Mouse (Mus musculus) c-Kit-negative CD71-positive TER-119-positive erythroid progenitor cells, embryonic 14.5 days (primary cell): ENCODE measurements around the gene Olfr287.

ENCODE experiments used
- DNase-seq: peaks from one replicate; pipeline ENCODE4 v3.0.0-alpha.2; 2013; ENCODE audit warnings: low read depth, low spot score

The Olfr287 gene

DNA sequence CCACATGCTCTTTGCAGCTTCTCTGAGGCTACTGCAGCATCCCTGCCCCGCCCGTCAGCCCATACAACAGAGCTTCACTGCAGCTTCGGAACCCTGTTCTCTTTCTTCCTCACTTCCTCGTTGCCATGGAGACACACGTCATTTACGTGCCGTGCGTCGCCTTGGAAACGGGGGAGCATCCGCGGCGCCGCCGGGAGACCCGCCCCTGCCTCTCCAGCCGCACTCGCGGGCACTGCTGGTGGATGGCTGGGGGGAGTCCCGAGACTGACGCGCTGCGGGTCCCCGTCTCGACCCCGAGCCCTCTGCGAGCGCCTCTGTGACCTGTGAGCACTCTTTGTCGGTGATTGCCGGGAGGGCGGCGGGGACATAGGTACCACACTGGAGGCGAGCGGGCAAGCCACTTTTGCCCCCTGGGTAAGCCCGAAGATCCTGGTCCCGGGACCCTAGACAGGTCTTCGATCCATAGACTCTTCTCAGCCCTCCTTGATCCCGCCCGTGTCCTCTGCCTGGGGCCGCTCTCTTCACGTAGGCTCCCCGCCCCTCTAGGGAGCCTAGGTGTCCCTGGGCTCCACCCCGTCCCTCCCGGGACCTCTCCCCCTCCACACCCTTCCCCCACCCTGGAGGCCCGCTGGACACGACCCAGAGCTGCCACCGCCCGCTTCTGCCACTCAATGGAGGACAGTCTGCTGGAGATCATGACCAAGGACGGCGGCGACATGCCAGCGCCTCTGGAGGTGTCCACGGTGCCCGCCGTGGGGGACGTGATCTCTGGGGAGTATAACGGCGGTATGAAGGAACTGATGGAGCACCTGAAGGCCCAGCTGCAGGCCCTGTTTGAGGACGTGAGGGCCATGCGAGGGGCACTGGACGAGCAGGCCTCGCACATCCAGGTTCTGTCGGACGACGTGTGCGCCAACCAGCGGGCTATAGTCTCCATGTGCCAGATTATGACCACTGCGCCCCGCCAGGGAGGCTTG lies 52.9 kb downstream of the Olfr287 start:
- no peak for DNase-seq

- no peak for DNase-seq
These were observed 53.8 kb downstream of the Olfr287 start, which contains the start of gene Ccdc184 for GRCm38 (mm10) chr15:98166963-98167644. TSS of gene Ccdc184 (plus strand) at chr15:98167158.

- no peak for DNase-seq
These were observed 55.3 kb downstream of the Olfr287 start, which contains the start of gene Asb8 for GRCm38 (mm10) chr15:98165525-98165924. TSS of gene Asb8 (minus strand) at chr15:98165625.

DNA sequence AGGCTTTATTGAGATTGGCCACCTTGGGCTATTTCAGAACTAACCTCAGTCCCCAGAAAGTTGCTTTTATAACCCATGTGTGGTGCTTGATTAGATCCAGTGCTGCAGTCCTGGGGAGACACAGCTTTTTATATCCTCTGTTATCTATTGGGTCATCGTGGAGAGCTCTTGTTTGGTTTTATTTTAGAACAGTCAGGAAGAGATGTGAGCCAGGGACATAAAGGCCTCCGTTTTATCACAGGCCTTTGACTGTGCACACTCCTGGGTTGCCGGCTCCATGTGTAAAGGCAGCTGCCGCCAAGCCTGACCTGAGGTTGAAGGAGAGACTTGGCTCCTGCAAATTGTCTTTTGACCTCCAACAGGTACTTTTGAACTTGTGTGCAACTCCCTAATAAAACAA lies 58.3 kb downstream of the Olfr287 start:
- no peak for DNase-seq

- no peak for DNase-seq
These were observed 59.6 kb downstream of the Olfr287 start for GRCm38 (mm10) chr15:98161026-98161805.

DNA sequence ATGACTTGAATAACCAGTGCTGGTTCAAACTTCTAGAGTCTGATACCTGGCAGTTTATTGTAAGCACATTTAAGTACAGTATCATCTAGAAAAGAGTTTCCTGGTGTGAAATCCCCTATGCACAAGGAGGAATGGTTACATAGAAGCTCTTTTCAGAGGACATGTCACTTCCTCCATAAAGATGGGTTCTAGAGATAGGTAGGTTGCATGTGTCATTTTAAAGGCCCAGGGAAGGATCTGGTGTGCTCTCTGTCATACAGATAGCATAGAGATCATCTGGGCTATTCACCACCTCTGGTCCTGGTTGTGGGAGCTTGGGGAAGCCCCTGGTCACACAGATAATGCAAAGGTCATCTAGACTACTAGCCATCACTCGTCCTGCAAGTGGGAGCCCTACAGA lies 63.6 kb downstream of the Olfr287 start:
- DNase-seq: no peak
